Mouse (Mus musculus) CD4-positive, CD25-positive, alpha-beta regulatory T cell, adult 2 months (primary cell): ENCODE results near the gene Pik3r1.

ENCODE experiments used
- DNase-seq: peaks from one replicate; pipeline ENCODE4 v3.0.0-alpha.2; 2012; ENCODE audit warnings: low read depth, low spot score

Pik3r1 gene

DNA sequence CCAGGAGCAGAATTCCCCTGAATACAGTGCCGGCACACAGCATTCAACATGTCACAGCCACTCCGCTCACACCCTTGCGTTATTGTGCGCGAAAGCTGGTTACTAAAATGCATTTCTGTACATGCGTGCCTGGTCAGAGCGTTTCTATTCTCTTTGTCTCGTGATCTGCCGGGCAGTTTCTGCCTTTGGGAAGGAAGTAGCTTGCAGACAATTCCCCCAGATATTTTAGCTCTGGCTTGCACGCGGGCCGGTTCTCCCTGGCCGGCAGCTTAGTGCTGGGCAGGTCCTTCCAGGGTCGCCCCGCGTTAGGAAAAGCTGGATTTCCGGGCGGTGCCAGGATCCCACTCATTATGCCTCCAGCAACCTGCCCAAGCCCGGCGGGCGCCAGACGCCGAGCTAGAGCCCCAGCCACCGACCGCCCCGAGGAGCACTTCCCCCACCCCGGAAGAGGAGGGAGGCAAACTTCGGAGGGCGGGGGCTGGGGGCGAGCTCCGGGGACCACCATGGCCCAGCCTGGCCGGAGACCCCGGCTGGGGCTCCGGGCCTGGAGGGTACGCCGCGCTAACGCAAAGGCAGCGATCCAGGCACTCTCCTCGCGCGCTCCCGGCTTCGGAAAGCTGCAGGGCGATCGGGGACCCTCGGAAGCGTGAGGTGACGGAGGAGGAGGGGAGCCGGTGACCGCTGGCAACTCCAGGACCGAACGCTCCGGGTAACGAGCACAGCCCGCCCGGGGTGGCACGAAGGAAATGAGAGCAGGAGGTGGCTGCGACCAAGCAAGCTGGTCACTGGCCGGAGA lies 806 bp downstream of the Pik3r1 start:
- DNase-seq: peak; percentile 61

GRCm38 (mm10) chr13:101766605-101767012 lies 1.4 kb downstream of the Pik3r1 start:
- DNase-seq: no peak

DNA sequence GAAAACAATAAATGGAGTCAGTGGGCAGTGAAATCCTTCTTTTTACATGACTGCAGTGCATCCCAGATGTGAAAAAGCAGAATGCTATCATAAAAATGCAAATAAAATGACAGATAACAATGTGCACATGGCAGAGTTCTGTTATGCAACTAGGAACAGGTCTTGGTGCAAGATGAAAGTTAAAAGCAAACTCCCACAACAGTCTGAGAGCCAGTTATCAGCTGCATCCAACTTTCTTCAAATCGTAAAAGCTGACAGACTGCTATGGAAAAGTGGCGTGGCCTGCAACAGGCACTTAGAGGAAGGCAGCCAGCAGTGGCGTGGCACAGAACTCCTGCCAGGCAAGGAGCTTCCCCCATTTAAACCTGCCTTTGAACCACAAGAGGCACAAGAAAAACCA lies 2.0 kb downstream of the Pik3r1 start:
- no peak for DNase-seq

GRCm38 (mm10) chr13:101764111-101764510 lies 3.9 kb downstream of the Pik3r1 start:
- no peak for DNase-seq

- no peak for DNase-seq
These were observed 4.3 kb downstream of the Pik3r1 start for GRCm38 (mm10) chr13:101763676-101764075.

GRCm38 (mm10) chr13:101763149-101763548 lies 4.9 kb downstream of the Pik3r1 start:
- DNase-seq: no peak

DNA sequence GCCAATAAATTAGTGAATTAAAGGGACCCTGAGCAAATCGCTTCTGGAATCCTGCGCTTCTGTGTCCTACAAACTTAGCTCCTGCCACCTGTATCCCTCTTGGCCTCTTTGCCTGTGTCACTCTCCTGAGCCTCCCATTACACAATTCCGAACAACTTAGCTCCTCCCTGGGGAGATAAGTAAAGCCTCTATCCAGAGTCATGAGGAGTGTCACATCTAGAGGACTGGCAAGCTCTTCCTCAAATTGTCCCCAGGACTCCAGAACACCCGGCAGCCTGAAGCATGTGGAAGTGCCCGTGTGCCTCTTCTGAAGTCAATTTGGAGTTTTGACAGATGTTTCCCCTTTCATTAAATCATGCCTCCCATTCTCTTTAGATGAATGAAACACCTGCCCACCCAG lies 6.4 kb downstream of the Pik3r1 start:
- DNase-seq: no peak

DNA sequence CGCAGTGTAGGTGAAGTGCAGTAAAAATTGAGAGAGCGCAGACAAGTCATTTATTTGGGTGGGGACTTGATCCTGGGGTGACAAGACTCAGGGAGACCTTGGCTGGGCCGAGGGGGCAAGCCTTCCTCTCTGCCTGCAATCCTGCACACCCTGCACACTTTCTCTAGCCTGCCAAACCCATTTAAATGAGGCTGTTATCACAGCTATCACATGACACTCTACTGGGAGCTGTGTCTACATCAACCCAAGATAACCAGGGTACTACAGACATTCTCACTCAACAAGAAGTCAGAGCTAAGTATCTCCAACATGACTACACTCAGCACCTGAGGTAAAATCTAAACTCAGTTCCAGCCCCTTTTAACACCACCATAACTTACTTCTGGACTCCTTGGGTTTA lies 7.1 kb downstream of the Pik3r1 start:
- no peak for DNase-seq

GRCm38 (mm10) chr13:101760001-101760687 lies 7.9 kb downstream of the Pik3r1 start:
- peak; percentile 30 for DNase-seq

DNA sequence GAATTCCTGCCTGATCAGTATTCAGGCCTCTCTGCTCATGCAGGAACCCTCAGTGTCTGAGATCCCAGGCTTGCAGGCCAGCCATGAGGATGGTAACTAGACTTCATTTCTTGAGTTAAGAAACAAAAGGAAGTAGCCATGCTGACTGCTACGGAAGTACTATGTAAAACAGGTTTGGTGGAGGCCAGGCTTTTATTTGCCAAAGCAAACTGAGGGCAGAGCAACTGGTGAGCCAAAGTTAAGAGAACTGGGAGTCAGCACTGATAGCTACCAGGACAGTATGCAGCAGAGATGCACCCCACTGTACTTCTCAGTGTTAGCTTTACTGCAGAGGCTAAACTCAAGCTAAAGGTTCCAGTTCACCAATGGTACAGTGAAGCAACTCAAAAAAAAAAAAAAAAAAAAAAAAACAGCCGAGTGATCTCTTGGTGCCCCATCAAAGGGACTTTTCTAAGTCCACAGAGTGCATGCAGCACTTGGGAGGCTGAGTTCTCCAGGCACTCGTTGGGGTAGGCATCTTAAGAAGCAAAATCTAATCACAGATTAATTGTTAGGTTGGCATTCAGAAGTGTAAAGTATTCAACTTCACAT lies 8.6 kb downstream of the Pik3r1 start:
- peak; percentile 47 for DNase-seq

- DNase-seq: no peak
These were observed 10.1 kb downstream of the Pik3r1 start for GRCm38 (mm10) chr13:101757801-101758422.

DNA sequence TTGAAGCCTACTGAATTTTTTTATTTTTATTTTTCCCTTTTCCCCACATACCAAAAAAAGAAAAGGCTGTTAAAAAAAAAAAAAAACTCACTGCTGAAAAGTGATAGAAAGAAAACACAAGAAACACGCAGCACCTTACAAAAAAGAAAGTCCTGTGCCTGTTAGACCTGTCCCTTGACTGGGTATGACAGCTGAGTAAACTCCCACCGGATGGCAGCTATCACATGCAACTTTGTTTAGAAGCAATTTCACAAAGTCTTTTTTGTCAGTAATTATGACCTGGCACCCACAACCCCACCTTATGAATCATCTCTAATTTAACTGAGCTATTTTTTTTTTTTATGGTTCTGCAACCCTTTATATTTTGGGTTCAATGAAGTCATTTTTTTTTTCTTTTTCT lies 12.8 kb downstream of the Pik3r1 start:
- no peak for DNase-seq

GRCm38 (mm10) chr13:101753639-101754038 lies 14.4 kb downstream of the Pik3r1 start:
- no peak for DNase-seq

DNA sequence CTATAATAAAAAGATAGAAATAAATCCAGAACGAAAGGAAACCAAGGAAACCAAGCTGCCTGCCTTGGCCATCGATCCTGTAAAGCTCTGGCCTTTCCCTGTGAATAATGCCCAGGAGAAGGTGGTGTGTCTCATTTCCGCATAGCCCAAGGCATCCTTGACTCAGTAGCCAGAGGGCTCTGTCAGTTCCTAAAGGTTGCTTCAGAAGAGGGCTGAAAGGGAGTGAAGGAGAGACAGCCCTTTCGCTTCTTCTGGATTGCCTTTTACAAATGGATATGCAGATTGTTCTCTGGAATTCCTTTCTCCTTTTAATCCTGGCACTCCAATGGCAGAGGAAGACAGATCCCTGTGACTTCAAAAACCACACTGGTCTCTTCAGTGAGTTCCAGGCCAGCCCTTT lies 16.2 kb downstream of the Pik3r1 start:
- no peak for DNase-seq

GRCm38 (mm10) chr13:101746012-101746595 lies 21.9 kb downstream of the Pik3r1 start:
- DNase-seq: no peak

GRCm38 (mm10) chr13:101744943-101745342 lies 23.1 kb downstream of the Pik3r1 start:
- DNase-seq: no peak

GRCm38 (mm10) chr13:101744053-101744452 lies 24.0 kb downstream of the Pik3r1 start:
- no peak for DNase-seq

DNA sequence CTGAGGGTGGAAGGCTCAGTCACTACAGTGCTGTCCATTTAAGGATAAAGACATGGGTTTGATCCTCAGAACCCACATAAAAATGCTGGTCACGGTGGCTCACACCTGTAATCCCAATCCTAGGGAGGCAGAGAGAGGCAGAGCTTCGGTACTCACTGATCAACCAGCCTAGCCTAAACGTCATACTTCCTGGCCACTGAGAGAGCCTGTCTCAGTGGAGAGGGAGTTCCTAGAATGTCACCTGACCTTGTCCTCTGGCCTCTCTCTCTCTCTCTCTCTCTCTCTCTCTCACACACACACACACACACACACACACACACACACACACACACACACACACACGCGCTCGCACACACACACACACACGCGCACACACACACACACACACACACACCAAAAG lies 24.8 kb downstream of the Pik3r1 start:
- no peak for DNase-seq

DNA sequence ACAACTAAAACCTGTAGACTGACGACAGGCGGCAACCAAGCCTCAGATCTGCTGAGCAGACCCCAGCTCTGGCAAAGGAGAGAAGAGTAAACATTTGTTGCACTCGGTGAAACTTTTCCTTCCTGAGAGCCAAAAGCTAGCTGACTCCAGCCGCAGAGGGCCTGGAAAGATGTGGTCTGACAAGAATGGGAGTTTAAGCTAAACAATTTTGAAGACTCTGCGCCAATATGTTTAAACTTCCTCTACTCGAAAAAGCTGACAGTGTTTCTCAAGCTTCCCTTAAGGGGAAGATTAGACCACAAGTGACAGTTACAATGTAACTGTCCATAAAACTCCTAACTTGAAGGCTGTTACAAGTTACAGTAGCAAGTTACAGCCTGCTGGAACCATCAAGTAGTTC lies 25.4 kb downstream of the Pik3r1 start:
- DNase-seq: no peak

- DNase-seq: no peak
These were observed 26.3 kb downstream of the Pik3r1 start for GRCm38 (mm10) chr13:101741530-101742309.

DNA sequence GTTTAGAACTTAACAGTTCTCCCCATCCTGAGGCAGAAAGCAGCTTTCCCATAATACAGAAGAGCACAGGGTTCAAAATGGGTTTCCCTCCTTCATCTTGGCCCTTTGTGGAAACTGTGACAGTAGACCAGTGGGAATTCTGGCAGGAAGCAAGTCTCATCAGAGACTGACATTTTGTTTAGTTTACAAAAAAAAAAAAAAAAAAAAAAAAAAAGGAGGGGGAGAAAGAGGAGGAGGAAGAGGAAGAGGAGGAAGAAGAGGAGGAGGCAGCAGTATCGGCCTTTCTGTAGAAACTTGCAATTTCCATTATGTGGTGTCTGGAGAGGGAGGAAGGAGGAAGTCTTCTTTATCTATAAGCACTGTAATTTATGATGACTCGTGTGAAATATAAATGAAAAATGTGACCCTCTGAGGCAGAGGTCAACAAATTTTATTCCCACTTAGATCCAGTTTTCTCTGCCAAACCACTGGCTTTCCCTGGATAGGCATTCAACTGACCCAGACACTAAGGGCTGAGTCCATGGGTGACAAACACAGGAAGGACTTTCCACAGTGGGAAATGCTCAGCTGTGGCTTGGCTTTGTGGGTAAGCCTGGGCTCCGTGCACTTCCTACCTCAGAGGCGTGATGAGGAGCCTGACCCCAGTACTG lies 28.2 kb downstream of the Pik3r1 start:
- DNase-seq: no peak
